Mouse (Mus musculus) cerebellum, postnatal 36 days (tissue): ENCODE results near the gene Pafah1b2.

Experiments
- DNase-seq, 2 experiments: peaks; one replicate each; pipeline ENCODE4 v3.0.0; 2021 to 2022; ENCODE audit warnings: mixed read lengths in 2 of 2

The Pafah1b2 gene

GRCm38 (mm10) chr9:46026058-46026849, 13.8 kb upstream of the Pafah1b2 start:
- DNase-seq = peak; percentile 26 to 52

- peak in 1 of 2 experiments; percentile 31 for DNase-seq
Observed at GRCm38 (mm10) chr9:46023591-46023990, 11.1 kb upstream of the Pafah1b2 start.

- no peak for DNase-seq
Observed at GRCm38 (mm10) chr9:46019975-46020374, 7.5 kb upstream of the Pafah1b2 start.

GRCm38 (mm10) chr9:46018316-46018715, 5.8 kb upstream of the Pafah1b2 start:
- DNase-seq = peak; percentile 30 to 44

GRCm38 (mm10) chr9:46016417-46016816, 3.9 kb upstream of the Pafah1b2 start:
- no peak for DNase-seq

- peak; percentile 42 to 57 for DNase-seq
Observed at GRCm38 (mm10) chr9:46015831-46016230, 3.3 kb upstream of the Pafah1b2 start.

- DNase-seq = peak; percentile 42 to 59
Observed at GRCm38 (mm10) chr9:46015081-46015551, 2.6 kb upstream of the Pafah1b2 start.

GRCm38 (mm10) chr9:46014251-46014681, 1.8 kb upstream of the Pafah1b2 start:
- peak; percentile 42 to 45 for DNase-seq

GRCm38 (mm10) chr9:46013616-46014015, 1.1 kb upstream of the Pafah1b2 start:
- DNase-seq = no peak

- peak in 1 of 2 experiments; percentile 61 for DNase-seq
Observed at GRCm38 (mm10) chr9:46013009-46013586, 608 bp upstream of the Pafah1b2 start.

- DNase-seq = no peak
Observed at GRCm38 (mm10) chr9:46011094-46011970, 1.2 kb downstream of the Pafah1b2 start.

- no peak for DNase-seq
Observed at GRCm38 (mm10) chr9:46009669-46009983, 2.9 kb downstream of the Pafah1b2 start.

GRCm38 (mm10) chr9:46008931-46009668, 3.4 kb downstream of the Pafah1b2 start:
- DNase-seq = no peak

- DNase-seq = no peak
Observed at GRCm38 (mm10) chr9:46006224-46006623, 6.3 kb downstream of the Pafah1b2 start.

GRCm38 (mm10) chr9:46004529-46004928, 8.0 kb downstream of the Pafah1b2 start:
- DNase-seq = no peak

GRCm38 (mm10) chr9:46003729-46004128, 8.8 kb downstream of the Pafah1b2 start:
- DNase-seq = peak; percentile 80 to 88

GRCm38 (mm10) chr9:45999009-45999408, 13.5 kb downstream of the Pafah1b2 start:
- DNase-seq = no peak

- DNase-seq = peak; percentile 66 to 69
Observed at GRCm38 (mm10) chr9:45985229-45985567, 27.3 kb downstream of the Pafah1b2 start.

- peak; percentile 91 to 94 for DNase-seq
Observed at GRCm38 (mm10) chr9:45984409-45985228, 27.9 kb downstream of the Pafah1b2 start.

GRCm38 (mm10) chr9:45983676-45984408, 28.6 kb downstream of the Pafah1b2 start:
- DNase-seq = peak; percentile 43 to 47

GRCm38 (mm10) chr9:45981331-45981730, 31.2 kb downstream of the Pafah1b2 start:
- no peak for DNase-seq
